Mouse (Mus musculus): ENCODE measurements around the gene Gpatch3. TPM values are rescaled to one million over a fixed set of nuclear protein-coding genes. Genes with fewer than 3 reads are reported as not detected.

The Gpatch3 gene
- total and polyA plus RNA-seq, 2 experiments: 3.8 to 4.3 TPM

DNA sequence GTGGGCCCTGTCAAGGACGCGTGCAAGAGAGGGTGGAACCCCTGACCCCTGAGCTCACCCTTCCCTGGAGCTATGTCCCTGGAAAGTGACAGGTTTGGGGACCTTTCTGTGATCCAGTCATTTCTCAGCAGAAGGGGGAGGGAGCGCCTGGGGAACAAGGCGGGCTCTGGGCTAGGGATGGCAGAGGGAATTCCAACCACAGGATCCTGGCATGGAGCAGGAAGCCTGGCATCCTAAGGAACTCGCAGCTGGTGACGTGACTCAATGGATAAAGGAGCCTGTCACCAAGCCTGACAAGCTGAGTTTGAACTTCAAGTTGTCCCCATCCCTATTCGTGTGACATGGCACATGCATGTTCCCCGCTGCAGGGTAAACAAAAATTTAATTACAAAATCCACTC lies 38.5 kb downstream of the Gpatch3 start:
- no peak for DNase-seq (ENCODE audit: extremely low read depth, low read depth, low spot score)
- Histone ChIP-seq H3K27me3 (ENCODE audit: control insufficient read depth, insufficient read depth, low read length) (no peaks in the 10 kb centered on the region), H3K79me2 (ENCODE audit: control insufficient read depth, insufficient read depth, low read length) (no peaks in the 10 kb centered on the region), H3K4me1 (ENCODE audit: control insufficient read depth, insufficient read depth, low read length) (no peaks in the 10 kb centered on the region), H3K4me3 (ENCODE audit: insufficient read depth, low read depth, low read length) (no peak overlapping the region), H3K36me3 (ENCODE audit: control insufficient read depth, insufficient read depth, low read length) (no peaks in the 10 kb centered on the region; the same call in 1 of the 2 replicates), H3K9ac (ENCODE audit: low read depth, low read length) (no peak overlapping the region), H3K27ac (replicated peaks; ENCODE audit: insufficient read depth, low read depth, low read length) (no peak overlapping the region)
- TF ChIP-seq POLR2A (IDR thresholded peaks at IDR 0.05; ENCODE audit: extremely low read depth, insufficient read depth, low read length) (no peak), CTCF (IDR thresholded peaks at IDR 0.05; ENCODE audit: low read depth, low read length) (no peak)
- WGBS: 95% methylated on average over 8 of the region's 8 CpGs

DNA sequence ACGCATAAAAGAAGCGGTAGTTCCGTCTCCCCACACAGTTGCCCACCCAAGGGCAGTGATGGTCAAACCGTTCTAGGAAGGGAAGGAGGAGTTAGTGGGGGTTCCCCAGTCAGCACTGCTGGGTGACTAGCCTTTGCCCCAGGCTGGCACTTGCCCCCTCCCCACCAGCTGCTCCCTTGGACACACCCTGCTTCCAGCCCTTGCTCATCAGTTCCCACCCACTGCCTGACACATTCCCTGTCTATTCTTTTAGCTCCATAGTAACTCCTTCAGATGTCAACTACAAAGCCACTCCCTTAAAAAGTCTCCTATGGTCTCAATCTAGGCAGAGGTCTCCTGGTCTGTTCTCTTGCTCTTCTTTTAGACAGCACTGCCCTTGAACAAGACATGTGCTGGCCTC lies 39.3 kb downstream of the Gpatch3 start:
- 89% methylated on average over 4 of the region's 4 CpGs for WGBS
- Histone ChIP-seq H3K9ac (ENCODE audit: low read depth, low read length) (no peak overlapping the region), H3K36me3 (ENCODE audit: control insufficient read depth, insufficient read depth, low read length) (no peaks in the 10 kb centered on the region; the same call in 1 of the 2 replicates), H3K27me3 (ENCODE audit: control insufficient read depth, insufficient read depth, low read length) (no peaks in the 10 kb centered on the region), H3K79me2 (ENCODE audit: control insufficient read depth, insufficient read depth, low read length) (no peaks in the 10 kb centered on the region), H3K4me3 (ENCODE audit: insufficient read depth, low read depth, low read length) (no peak overlapping the region), H3K4me1 (ENCODE audit: control insufficient read depth, insufficient read depth, low read length) (no peaks in the 10 kb centered on the region), H3K27ac (replicated peaks; ENCODE audit: insufficient read depth, low read depth, low read length) (no peak overlapping the region)
- DNase-seq (ENCODE audit: extremely low read depth, low read depth, low spot score): no peak
- TF ChIP-seq CTCF (IDR thresholded peaks at IDR 0.05; ENCODE audit: low read depth, low read length) (no peak), POLR2A (IDR thresholded peaks at IDR 0.05; ENCODE audit: extremely low read depth, insufficient read depth, low read length) (no peak)

DNA sequence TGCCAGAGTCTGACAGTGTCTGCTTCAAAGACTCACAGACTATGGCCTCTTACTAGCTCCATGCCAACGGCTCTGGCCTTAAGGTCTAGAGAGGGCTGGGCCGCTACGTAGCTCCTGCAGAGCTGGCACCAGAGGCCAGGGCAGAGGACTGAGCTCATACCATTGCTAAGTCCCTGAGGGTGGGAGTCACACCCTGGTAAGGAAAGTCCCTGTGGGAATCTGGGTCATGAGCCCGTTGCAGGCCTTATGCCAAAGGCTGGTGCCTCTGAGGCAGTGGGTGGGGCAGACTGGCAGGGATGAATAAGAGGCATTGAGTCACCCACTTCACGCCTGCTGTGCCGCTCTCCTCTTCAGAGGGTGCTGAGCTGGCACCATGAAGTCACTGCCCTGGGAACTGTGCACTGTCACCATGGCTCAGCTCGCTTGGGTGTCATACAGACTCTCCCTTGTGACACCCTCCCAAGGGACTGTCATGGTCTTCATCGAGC lies 39.8 kb downstream of the Gpatch3 start:
- Histone ChIP-seq H3K9ac (ENCODE audit: low read depth, low read length) (no peak overlapping the region), H3K4me3 (ENCODE audit: insufficient read depth, low read depth, low read length) (no peak overlapping the region), H3K4me1 (ENCODE audit: control insufficient read depth, insufficient read depth, low read length) (no peaks in the 10 kb centered on the region), H3K79me2 (ENCODE audit: control insufficient read depth, insufficient read depth, low read length) (no peaks in the 10 kb centered on the region), H3K27me3 (ENCODE audit: control insufficient read depth, insufficient read depth, low read length) (no peaks in the 10 kb centered on the region), H3K27ac (replicated peaks; ENCODE audit: insufficient read depth, low read depth, low read length) (no peak overlapping the region), H3K36me3 (ENCODE audit: control insufficient read depth, insufficient read depth, low read length) (no peaks in the 10 kb centered on the region; the same call in 1 of the 2 replicates)
- TF ChIP-seq POLR2A (IDR thresholded peaks at IDR 0.05; ENCODE audit: extremely low read depth, insufficient read depth, low read length): no peak
- no peak for TF ChIP-seq CTCF (IDR thresholded peaks at IDR 0.05; ENCODE audit: low read depth, low read length)
- 82% methylated on average over 8 of the region's 8 CpGs for WGBS
- DNase-seq (ENCODE audit: extremely low read depth, low read depth, low spot score): no peak

DNA sequence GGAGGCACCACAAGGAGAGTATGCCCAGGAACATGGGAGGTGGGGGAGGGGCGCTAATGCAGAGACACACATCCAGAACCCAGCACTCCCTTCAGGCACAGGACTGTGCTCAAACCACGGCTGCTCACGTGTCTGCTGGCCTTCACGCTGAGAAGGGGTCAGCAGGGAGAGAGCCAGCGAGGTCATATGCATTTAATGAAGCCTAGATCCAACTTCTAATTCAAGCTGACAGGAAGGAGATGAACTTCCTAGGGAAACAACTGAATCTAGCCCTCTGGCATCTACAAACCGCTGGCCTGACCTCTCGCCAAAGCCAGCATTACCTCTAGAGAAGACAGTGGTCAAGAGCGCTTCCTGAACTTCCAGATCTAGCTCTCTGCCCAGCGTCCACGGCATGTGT lies 40.9 kb downstream of the Gpatch3 start:
- H3K27ac ChIP-seq (replicated peaks; ENCODE audit: insufficient read depth, low read depth, low read length): 0 out of 2 replicates have a peak overlapping the region, but pooled peaks have one; percentile 5
- H3K79me2 ChIP-seq (ENCODE audit: control insufficient read depth, insufficient read depth, low read length): no peaks in the 10 kb centered on the region
- no peak overlapping the region for H3K9ac ChIP-seq (ENCODE audit: low read depth, low read length)
- no peaks in the 10 kb centered on the region; the same call in 1 of the 2 replicates for H3K36me3 ChIP-seq (ENCODE audit: control insufficient read depth, insufficient read depth, low read length)
- peaks cover 4% of the 10 kb centered on the region for H3K4me1 ChIP-seq (ENCODE audit: control insufficient read depth, insufficient read depth, low read length)
- WGBS: 86% methylated on average over 10 of the region's 10 CpGs
- TF ChIP-seq POLR2A (IDR thresholded peaks at IDR 0.05; ENCODE audit: extremely low read depth, insufficient read depth, low read length) (no peak), CTCF (IDR thresholded peaks at IDR 0.05; ENCODE audit: low read depth, low read length) (no peak)
- peak; percentile 12 for DNase-seq (ENCODE audit: extremely low read depth, low read depth, low spot score)
- no peak overlapping the region for H3K4me3 ChIP-seq (ENCODE audit: insufficient read depth, low read depth, low read length)
- no peaks in the 10 kb centered on the region for H3K27me3 ChIP-seq (ENCODE audit: control insufficient read depth, insufficient read depth, low read length)

DNA sequence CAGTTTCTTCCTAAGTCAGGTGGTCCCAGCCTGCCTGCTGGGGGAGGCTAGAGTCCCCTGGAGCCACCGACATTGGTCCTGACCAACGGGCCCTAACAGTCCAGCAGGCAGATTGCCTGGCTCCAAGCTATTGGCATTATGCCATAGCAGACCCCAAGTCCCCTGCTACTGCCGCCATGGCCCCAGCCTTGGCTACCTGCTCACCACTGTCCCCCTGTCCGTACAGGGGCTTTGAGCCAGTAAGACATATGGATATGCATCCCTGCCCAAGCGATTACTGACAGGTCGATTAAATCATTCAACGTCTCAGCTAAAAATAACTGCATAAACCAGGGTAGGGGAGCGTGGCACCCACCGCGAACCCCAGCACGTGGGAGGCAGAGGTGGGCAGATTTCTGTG lies 43.4 kb downstream of the Gpatch3 start:
- 96% methylated on average over 11 of the region's 11 CpGs for WGBS
- Histone ChIP-seq H3K27ac (replicated peaks; ENCODE audit: insufficient read depth, low read depth, low read length) (no peak overlapping the region), H3K27me3 (ENCODE audit: control insufficient read depth, insufficient read depth, low read length) (no peaks in the 10 kb centered on the region), H3K79me2 (ENCODE audit: control insufficient read depth, insufficient read depth, low read length) (peaks cover 4% of the 10 kb centered on the region; the same call in 1 of the 2 replicates), H3K4me3 (ENCODE audit: insufficient read depth, low read depth, low read length) (no peak overlapping the region), H3K4me1 (ENCODE audit: control insufficient read depth, insufficient read depth, low read length) (peaks cover 4% of the 10 kb centered on the region), H3K9ac (ENCODE audit: low read depth, low read length) (no peak overlapping the region), H3K36me3 (ENCODE audit: control insufficient read depth, insufficient read depth, low read length) (no peaks in the 10 kb centered on the region)
- TF ChIP-seq POLR2A (IDR thresholded peaks at IDR 0.05; ENCODE audit: extremely low read depth, insufficient read depth, low read length) (no peak), CTCF (IDR thresholded peaks at IDR 0.05; ENCODE audit: low read depth, low read length) (no peak)
- no peak for DNase-seq (ENCODE audit: extremely low read depth, low read depth, low spot score)

DNA sequence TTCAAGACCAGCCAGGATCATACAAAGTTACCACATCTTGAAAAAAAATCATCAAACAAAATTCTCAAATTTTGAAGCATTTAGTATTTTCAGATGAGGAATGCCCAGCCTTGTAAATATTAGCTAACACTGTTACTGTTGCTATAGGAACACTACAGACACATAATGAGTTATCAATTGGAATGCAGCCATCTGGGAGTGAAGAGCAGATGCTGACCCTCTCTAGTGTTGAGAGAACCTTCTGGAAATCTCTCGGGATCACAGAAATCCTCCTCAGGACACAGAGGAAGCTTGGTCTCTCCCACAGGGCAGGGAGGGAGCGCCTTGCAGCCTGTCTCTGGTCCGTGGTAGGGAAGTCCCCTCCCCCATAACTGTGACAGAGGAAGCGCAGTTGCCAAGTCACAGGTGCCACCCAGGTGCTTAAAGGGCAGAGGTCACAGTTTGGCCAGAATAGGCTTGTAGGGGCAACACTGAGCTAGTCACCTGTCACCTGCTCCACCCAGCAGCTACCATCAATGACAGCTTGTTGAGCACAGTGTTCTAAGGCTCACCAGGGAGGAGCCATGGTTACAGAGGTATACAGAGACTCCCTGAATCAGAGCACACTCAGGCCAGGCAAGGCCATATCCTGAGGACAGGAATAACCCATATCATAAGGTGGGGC lies 45.1 kb downstream of the Gpatch3 start:
- TF ChIP-seq CTCF (IDR thresholded peaks at IDR 0.05; ENCODE audit: low read depth, low read length) (no peak), POLR2A (IDR thresholded peaks at IDR 0.05; ENCODE audit: extremely low read depth, insufficient read depth, low read length) (no peak)
- H3K27me3 ChIP-seq (ENCODE audit: control insufficient read depth, insufficient read depth, low read length): no peaks in the 10 kb centered on the region
- peaks cover 4% of the 10 kb centered on the region for H3K4me1 ChIP-seq (ENCODE audit: control insufficient read depth, insufficient read depth, low read length)
- no peak overlapping the region for H3K4me3 ChIP-seq (ENCODE audit: insufficient read depth, low read depth, low read length)
- WGBS: 37% methylated on average over 4 of the region's 4 CpGs
- H3K79me2 ChIP-seq (ENCODE audit: control insufficient read depth, insufficient read depth, low read length): peaks cover 4% of the 10 kb centered on the region; the same call in 1 of the 2 replicates
- no peaks in the 10 kb centered on the region; the same call in 1 of the 2 replicates for H3K36me3 ChIP-seq (ENCODE audit: control insufficient read depth, insufficient read depth, low read length)
- no peak overlapping the region for H3K27ac ChIP-seq (replicated peaks; ENCODE audit: insufficient read depth, low read depth, low read length)
- no peak overlapping the region for H3K9ac ChIP-seq (ENCODE audit: low read depth, low read length)
- DNase-seq (ENCODE audit: extremely low read depth, low read depth, low spot score): peak; percentile 11
